Mouse (Mus musculus) brain, embryonic 18.5 days (tissue): ENCODE measurements around the gene Fer1l4.
A peak's percentile ranks its signal among the peaks of the same experiment; 100 is the strongest.

Experiments used
- DNase-seq: peaks from one replicate; pipeline ENCODE4 v3.0.0-alpha.2; 2012; ENCODE audit warnings: low read depth, low spot score

Fer1l4 gene

DNA sequence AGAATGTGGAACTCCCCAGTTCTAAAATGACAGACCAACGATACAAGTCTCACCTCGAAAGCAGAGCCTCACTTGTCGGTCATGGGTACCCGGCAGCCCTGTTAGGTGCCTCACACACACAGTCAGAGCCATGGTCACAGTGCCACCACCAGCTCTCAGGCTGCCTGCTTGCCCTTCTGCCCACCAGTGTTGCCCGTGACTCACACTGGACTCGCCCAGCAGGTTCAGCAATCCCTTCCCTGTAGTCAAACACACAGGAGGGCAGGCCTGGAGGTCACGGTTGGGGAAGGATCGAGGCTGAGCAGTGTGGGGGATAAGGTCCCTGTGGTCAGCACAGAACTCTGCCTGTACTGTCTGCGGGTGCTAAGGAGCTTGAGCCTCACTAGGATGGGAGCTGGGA, at the start of gene Fer1l4:
Gene Fer1l4 (minus strand): TSS at position 132 of the 400 bp plus-strand sequence.
- no peak for DNase-seq

DNA sequence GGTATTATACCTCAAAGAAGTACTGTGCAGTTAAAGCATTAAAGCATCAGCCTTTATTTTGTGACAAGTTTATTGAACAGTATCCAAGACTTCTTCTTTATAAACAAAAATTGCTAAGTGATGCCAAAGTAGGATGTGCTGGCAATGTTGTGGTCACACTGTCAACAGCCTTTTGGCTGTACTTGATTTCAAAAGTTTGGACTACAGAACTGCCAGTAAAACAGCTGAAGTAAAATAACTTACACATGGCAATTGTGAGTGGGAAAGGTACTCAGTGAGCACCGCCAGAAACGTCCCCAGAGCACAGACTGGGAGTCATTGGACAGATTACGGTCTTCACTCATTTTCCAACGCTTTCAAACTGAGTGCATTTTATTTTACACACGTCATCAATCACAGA, 39.2 kb upstream of the Fer1l4 start:
- no peak for DNase-seq

DNA sequence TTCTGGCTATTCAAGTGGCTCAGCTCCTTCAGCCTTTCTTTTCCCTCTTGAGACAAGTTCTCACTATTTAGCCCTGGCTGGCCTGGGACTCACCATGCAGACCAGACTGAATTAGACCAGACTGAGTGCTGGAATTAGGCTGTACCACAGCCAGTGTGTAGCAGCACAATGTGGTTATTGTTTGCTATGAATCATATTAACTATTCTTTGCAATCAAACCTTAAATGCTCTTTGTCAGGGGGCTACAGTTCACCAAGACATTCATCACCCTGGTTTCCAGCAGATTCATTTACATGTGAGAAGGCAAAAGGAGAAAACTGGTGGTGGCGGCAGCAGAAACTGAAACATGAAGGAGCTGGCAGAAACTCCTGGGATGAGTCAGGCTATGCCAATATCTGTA, 37.1 kb upstream of the Fer1l4 start:
- no peak for DNase-seq

DNA sequence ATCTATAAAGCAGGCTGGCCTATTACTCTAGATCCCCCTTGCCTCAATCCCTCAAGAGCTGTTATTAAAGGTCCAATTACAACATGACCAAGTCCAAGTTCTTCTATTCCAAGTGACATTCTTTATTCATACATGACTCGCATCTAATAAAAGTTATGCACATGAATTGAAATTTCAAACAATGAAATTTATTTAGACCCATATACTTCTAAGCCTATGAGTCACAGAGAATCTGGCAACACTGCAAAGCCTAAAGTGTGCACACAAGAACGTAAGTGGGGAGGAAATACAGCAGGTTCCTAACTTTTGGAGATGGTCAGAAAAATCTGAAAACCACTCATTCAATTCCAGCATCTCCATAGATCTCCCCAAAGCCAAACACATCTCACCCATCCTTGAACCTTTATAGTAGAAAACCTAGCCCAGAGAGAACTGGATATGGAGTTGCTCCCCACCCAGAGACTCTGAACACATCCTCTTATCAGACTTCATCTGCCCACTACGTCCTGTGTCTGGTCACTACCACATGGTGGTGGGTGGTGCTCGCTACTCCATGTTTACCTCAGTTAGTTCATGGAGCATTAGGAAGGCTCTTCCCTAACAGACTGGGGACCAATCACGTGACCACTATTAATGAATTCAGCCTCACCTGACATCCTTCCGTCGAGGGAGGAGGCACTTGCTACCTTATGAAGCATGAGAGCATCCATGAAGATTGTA, 34.8 kb upstream of the Fer1l4 start:
- DNase-seq = no peak

DNA sequence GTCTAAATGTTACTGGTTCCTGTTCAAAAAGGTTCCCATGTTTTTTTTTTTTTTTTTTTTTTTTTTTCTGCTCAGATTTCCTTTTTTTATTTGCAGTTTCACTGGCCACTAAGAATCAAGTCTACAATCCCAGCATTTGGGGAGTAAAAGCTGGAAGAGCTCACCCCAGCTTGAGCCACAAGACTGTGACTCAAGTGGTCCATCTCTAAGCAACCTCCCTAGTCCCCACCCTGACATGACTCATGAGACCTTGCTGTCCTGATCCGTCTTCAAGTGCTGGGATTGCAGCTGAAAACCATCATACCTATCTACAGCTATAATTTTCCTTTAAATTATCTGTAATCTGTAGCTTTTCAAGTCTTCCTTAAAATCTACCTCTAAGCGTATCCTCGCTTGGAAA, 31.8 kb upstream of the Fer1l4 start:
- no peak for DNase-seq

DNA sequence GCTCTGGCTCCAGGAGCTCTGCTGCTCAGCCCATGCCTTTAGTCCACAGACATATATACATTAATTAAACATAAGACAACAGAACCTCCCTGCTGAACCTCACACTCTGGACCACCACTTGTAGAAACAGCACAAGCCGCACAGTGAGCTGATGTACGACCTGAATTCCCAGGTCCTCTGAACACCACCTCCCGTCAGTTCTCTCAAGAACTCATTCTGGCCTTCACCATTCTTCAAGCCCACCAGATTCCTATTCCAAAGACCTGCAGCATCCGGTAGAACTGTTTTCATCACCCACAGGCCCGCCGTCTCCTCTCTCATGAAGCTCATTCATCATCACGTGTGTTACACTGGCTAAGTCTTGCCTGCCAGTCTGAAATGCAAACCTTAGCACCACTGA, 27.6 kb upstream of the Fer1l4 start:
- no peak for DNase-seq

DNA sequence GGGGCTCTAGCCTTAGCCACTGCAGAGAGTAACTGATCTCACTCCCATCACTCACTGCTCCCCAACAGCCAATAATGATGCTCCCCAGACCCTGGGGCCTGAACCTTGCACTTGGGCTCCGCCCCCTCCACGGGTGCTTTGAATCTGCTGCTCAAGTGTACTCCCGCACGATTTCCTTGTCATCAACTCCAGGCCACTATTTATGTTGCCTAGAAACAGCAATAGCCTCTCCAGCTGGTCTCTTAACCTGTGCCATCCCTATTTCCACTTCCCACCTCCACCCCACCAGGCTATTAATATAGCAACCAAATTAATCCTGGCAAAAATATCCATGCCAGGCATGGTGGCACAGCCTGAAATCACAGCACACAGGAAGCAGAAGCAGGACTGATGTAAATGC, 26.9 kb upstream of the Fer1l4 start:
- no peak for DNase-seq

DNA sequence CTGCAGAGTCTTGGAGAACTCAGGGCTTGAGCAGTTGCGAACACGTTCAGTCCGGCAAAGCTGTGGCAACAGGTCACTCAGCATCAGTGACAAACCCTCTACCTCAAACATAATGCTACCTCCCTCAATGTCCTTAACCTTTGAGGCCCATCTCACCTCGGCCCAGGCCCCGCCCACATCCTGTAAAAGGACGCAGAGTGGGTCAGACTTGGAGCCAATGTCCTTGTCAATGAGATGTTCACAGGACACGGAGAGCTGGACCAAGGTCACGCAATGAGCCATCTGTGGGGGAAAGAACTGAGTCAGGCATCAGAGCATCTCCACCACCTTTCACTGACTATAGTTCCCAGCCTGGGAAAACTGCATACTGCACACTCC, 26.4 kb upstream of the Fer1l4 start:
- no peak for DNase-seq

DNA sequence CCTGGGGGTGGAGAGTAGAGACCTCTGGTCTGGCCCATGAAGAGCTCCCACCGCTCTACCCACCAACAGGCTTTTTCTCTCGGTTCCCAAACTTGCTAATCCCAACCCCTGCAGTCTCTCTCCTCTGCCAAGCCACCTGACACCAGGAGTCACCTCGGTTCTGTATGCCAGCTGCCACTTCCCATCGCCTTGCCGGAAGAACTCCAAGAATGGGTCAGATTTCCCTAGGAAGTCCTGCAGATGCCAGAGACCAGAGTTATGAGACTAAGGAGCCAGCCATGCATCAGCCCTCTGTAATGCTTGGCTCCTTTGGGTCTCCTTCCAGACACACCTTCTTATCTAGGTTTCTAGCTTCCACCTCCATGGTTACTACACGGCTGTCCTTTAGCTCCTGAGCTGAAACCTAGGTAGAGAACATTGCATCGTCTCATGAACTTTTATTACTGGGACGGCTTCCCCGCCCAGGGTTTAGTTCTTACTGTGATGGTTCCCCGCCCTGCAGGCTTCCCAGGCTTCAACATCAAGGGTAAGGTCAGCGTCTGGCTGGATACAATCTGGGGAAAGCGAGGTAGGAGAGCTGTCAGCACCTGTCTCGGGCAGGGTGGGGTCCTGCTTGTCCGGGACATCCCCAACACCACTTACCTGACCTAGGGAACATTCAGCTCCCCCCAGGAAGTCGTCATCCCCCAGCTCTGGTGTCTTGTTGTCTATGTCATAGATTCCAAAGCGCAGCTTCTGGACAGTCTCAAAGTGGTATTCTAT, 25.9 kb upstream of the Fer1l4 start:
- DNase-seq = no peak

DNA sequence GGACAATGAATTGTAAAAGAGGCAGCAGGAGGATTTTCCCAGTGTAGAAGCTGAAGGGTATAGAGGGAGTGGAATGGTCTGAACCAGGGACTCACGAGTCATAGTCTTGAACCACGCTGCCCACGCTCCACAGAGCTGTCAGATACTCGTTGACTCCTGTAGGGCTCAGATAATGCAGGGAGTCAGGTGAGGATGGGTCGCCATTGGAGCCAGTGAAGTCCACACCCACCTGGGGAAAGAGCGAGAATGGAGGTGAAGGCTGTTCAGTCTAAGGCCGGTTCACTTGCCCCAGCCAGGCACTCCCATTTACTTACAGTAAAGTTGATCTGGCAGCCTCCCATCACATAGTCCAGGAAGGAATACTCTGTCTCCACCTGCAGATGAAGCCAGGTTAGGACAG, 24.7 kb upstream of the Fer1l4 start:
- DNase-seq = no peak

DNA sequence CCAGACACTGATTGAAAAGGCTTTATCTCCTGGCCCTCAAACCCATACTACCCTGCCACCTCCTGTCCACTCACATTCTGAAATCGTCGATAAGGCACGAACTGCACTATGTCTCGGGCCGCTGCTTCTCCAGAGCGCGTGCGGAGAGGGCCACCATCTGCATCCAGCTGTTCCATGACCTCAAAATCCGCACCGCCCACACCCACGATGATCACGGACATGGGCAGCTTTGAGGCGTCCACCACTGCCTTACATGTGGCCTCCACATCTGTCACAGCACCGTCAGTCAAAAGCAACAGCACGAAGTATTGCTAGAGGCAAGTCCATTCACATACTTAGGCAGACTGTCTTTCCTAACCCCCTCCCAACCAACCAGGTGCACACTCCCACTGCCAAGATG, 21.0 kb upstream of the Fer1l4 start:
- no peak for DNase-seq

DNA sequence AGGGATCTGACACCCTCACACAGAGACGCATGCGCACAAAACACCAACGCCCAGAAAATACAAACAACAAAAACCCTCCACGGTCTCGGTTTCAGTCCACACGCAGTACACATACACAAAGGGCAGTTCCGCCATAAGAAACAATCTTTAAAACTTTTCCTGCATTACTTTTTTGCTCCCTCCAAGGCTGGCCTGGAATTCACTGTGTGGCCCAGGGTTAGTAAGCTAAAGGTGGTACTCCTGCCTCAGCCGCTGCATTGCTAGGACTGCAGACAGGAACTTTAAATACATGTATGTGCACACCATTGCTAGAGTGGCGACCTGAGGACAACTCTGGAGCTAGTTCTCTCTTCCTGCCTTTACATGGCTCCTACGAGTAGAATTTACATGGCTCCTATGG, 18.5 kb upstream of the Fer1l4 start:
- no peak for DNase-seq

DNA sequence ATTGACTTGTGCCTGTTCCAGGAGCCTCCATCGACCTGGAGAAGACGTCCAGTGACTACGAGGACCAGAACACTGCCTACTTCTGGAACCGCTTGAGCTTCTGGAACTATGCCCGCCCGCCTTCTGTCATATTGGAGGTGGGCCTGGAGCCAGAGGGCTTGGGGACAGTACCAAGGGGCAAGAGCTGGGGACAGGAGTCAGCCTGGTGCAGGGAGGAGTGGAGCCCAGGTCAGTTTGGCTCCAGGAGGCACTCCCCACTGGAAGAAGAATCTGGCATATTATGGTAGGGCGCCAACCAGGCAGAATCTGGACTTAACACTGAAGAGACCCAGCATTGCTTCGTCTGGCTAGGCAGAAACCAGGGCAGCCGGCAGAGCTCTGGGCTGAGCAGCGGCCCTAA, 15.2 kb upstream of the Fer1l4 start:
- no peak for DNase-seq

DNA sequence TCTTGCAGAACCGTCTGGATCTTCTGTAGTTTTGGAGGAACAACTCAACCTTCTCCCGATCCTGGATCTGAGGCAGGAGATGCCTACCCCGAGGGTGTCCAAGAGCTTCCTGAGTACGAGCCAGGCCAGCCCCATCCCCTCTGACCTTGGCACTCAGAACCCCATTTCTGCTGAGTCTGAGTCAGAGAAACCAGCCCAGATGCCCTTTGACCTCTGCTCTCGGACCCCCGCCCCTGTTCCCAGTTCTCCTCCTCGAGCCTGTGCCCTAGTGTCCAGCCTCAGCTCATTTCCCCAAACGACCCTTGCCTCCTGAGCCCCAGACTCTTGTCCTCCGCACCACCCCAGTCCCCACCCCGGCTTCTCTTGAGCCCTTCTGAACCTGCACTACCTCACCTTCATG, 13.4 kb upstream of the Fer1l4 start:
- DNase-seq = no peak

DNA sequence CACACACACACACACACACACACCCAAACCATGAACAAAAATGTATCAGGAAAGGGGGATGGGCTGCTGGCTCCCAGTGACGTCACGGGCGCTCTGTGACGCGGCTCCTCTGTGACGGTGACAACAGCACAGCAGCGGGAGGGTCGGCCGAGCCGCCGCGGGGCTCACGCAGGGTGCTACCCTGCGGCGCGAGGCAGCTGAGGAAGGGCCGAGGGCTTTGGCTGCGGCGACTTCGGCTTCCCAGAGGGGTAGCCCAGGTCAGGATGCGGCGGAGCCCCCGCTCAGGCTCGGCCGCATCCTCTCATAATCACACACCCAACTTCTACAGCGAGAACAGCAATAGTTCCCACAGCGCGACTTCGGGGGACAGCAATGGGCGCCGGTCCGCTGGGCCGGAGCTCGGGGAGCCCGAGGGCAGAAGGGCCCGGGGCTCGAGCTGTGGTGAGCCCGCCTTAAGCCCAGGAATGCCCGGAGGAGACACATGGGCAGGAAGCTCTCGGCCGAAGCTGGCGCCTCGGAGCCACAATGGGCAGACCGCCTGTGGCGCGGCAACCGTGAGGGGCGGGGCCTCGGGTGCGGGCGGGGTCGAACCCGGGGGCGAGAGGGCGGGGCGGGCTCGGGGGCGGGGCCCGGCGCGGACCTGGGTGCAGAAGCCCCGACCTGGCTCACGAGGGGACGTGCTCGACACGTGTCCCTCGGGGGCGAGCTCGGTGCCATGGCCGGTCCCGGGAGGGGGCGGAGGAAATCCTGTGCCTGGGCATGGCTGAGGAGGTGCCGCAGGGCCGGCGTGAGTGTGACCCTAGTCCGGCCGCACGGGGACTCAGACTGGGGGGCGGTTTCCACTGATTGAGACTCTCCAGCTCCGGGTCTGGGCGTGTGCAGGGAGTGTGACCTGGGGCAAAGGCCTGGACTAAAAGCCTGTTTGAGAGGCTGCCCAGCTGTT, 12.6 kb upstream of the Fer1l4 start, which contains the start of gene Spag4:
Gene Spag4 (plus strand): TSS at position 77 of the 943 bp plus-strand sequence.
- peak; percentile 24 for DNase-seq

DNA sequence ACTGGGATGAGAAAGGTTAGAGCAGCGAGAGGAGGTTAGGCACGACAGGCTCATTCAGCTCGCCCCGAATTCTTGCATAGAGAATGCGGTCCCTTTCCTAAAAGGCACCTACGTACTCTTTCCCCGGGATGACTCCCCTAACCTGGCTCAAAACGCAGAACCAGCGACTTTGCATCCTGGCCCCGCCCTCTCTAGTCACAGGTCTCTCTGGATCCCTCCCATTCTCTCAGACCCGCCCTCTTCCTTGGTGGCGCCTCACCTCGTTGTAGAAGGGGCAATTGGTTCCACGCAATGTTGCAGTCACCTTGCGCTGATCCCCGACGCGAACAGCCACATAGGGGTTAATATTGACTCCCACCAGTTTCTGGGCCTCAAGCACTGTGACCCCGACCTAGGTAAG, 4.8 kb downstream of the Fer1l4 start:
- no peak for DNase-seq

DNA sequence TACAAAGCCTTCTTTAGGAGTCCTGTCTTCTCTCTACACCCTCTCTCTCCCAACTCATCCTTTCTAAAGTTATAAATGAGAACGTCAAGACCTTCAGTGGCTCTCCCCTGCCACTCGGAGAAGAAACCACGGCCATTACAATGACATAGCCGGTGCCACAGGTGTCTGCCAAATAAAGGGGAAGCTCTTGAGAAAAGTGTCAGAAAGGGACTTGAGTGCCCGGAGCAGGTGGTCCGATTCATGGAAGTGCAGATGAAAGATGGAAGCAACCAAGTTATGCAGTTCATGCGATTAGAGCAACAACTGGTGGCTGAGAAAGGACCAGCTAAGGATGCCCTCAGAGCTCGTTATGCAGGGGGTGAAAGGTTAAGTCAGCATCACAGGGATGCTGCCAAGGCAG, 9.8 kb downstream of the Fer1l4 start:
- no peak for DNase-seq

DNA sequence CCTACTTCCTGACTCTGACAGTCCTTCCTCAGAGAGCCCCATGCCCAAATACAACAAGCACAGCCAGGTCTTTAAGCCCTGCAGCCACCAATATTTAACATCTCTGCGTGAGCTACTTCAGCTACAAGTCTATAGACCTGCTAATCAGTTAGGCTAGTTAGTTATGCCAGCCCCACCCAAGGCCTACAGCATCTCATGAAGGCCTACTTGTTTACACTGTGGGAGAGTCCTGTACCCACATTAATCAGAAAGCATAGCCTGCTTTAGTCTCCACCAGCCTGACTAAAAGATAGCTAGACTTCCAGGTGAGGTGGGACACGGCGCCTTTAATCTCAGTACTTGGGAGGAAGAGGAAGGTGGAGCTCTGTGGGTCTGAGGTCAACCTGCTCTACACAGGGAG, 13.4 kb downstream of the Fer1l4 start:
- DNase-seq = no peak

DNA sequence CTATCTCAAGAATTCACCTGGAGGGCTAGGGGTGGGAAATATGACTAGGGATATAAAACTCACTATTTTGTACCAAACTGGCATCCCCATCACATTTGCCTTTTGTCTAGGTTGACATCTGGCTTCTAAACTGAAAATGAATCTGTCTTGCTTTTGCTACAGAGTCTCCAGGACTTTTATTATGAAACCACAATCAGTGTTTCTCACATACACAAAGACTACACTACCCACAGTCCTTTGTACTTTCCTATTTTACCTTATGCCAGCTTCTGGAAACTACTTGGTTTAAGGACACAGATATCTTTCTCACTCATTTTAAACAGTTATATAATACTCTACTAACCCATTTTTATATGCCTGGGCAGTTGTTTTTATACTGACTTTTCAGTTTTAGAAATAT, 27.3 kb downstream of the Fer1l4 start:
- DNase-seq = no peak

DNA sequence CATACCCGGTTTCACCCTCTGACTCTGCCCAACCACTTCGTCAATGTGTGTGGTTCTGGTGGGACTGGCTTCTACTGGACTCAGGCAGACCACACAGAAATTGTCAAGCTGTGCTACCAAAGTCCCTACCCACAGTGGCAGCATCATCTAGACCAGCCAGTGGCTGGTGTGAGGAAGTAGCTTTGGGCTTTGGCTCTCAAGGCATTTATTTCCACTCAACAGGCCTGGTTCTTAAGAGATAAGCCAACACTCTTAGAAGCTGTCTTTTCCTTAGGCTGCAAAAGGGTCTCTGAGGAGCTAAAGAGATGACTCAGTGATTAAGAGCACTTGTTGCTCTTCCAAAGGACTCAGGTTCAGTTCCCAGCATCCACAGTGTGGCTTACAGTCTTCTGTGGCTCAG, 31.0 kb downstream of the Fer1l4 start:
- no peak for DNase-seq

DNA sequence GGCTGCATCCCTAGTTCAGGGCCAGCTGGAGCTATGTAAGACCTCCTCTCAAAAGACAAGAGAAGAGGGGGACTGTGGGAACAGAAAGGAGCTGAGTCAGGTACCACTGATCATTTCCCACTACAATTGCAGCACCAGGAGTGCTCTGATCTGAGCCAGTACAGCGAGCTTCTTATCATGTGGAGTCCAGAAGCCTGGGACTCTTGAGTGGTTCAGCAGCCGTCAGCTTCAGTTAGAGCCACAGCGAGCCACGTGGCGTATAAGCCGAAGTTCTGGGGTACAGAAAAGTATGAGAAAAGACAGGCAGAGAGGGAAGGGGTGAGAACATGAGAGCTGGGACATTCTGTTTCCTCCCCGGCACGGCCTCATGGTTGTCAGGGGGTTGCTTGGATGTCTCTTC, 31.5 kb downstream of the Fer1l4 start:
- no peak for DNase-seq

DNA sequence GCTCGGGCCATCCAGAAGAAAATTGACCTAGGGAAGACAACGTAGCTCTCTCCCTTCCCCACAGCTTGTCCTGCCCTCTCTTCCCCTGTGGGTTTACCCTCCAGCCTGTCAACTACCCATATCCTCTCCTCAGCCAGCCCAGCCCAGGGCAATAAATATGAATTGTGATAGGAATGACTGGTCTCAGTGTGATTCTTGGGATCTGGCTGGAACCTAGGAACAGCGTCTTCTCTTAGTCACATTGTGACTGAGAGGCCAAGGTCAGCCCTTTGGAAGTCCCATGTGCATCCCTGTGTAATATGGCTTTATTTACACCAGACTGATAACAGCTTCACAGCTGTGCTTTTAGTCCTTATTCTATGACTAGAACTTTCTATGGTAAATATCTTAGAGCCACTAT, 34.6 kb downstream of the Fer1l4 start:
- no peak for DNase-seq
